Mouse (Mus musculus): ENCODE results near the gene Hist2h2ab. TPM values are rescaled to one million over a fixed set of nuclear protein-coding genes. Genes with fewer than 3 reads are reported as not detected.
A peak's percentile ranks its signal among the peaks of the same experiment; 100 is the strongest.
"Not testable (repeated sequence)": the region's sequence is repeated elsewhere in the genome, so short reads cannot be mapped to it uniquely, and the experiment has no call there.

The Hist2h2ab gene
- polyA plus RNA-seq, 1 experiment: not detected

- H3K4me1 ChIP-seq (ENCODE audit: control insufficient read depth, insufficient read depth, low read length): peaks cover 9% of the 10 kb centered on the region; the same call in 1 of the 2 replicates
- peak overlapping the region; percentile 99 for H3K27ac ChIP-seq (ENCODE audit: insufficient read depth, low read length)
- peak overlapping the region; percentile 7; the same call in 1 of the 2 replicates for H3K4me3 ChIP-seq (ENCODE audit: insufficient read depth, low read length)
- 0 out of 2 replicates have a peak, but pooled peaks have one; percentile 0 for TF ChIP-seq POLR2A (IDR thresholded peaks at IDR 0.05; ENCODE audit: low read depth, low read length)
- TF ChIP-seq CTCF (IDR thresholded peaks at IDR 0.05; ENCODE audit: borderline replicate concordance, insufficient read depth, low read length): no peak
Observed at GRCm38 (mm10) chr3:96264404-96264949, 44.8 kb downstream of the Hist2h2ab start.

DNA sequence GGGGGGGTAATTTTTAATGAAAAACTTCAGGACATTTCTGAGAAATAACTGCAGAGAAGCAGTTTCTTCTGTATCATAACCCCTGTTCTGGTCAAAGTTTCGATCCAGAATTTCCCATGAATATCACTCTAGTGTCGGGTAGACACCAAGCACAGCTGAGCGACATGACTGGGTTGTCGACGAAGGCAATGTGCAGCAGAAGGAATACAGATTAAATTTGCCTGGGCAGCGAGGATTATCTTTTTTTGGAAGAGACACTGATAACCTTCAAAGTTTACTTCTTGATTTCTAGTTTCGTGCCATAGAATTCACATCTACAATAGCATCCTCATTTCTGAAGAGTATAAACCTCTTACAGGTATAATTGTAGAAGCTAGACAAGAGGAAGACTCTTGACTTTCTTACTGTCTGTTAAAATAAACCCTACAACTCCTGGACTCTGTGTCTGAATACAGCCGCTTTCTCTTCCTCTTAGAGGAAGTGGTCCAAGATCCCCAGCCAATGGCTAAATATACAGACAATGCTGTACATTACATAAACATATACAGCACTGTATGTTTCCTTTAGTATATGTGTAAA, 46.6 kb downstream of the Hist2h2ab start:
- no peak overlapping the region for H3K4me3 ChIP-seq (ENCODE audit: insufficient read depth, low read length)
- H3K4me1 ChIP-seq (ENCODE audit: control insufficient read depth, insufficient read depth, low read length): peaks cover 9% of the 10 kb centered on the region; the same call in 1 of the 2 replicates
- no peak overlapping the region for H3K27ac ChIP-seq (ENCODE audit: insufficient read depth, low read length)
- no peak for TF ChIP-seq POLR2A (IDR thresholded peaks at IDR 0.05; ENCODE audit: low read depth, low read length)
- TF ChIP-seq CTCF (IDR thresholded peaks at IDR 0.05; ENCODE audit: borderline replicate concordance, insufficient read depth, low read length): no peak

DNA sequence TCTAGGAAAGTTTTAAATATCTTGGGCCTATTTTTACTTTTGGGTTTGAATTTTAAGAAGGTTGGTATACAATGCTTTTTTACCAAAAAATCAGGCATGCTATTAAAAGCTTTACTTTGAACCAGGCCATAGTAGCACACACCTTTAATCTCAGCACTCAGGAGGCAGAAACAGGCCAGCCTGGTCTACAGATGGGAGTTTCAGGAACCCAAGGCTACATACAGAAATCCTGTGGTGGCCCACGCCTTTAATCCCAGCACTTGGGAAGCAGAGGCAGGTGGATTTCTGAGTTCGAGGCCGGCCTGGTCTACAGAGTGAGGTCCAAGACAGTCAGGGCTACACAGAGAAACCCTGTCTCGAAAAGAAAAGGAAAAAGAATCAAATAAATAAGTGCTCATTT, 47.9 kb downstream of the Hist2h2ab start:
- Histone ChIP-seq H3K4me3 (ENCODE audit: insufficient read depth, low read length) (no peak overlapping the region), H3K27ac (ENCODE audit: insufficient read depth, low read length) (peak overlapping the region; percentile 97), H3K4me1 (ENCODE audit: control insufficient read depth, insufficient read depth, low read length) (peaks cover 5% of the 10 kb centered on the region; the same call in 1 of the 2 replicates)
- TF ChIP-seq POLR2A (IDR thresholded peaks at IDR 0.05; ENCODE audit: low read depth, low read length) (no peak), CTCF (IDR thresholded peaks at IDR 0.05; ENCODE audit: borderline replicate concordance, insufficient read depth, low read length) (no peak)

GRCm38 (mm10) chr3:96268051-96268775, 48.5 kb downstream of the Hist2h2ab start, which contains the start of gene Hist2h3b:
Hist2h3b (plus strand) TSS chr3:96268654.
- Histone ChIP-seq H3K4me3 (ENCODE audit: insufficient read depth, low read length) (peak within 1 kb of the TSS; percentile 53), H3K4me1 (ENCODE audit: control insufficient read depth, insufficient read depth, low read length) (peaks cover 5% of the 10 kb centered on the region; the same call in 1 of the 2 replicates), H3K27ac (ENCODE audit: insufficient read depth, low read length) (peak within 1 kb of the TSS; percentile 97)
- TF ChIP-seq CTCF (IDR thresholded peaks at IDR 0.05; ENCODE audit: borderline replicate concordance, insufficient read depth, low read length) (no peak), POLR2A (IDR thresholded peaks at IDR 0.05; ENCODE audit: low read depth, low read length) (peak; percentile 95)

DNA sequence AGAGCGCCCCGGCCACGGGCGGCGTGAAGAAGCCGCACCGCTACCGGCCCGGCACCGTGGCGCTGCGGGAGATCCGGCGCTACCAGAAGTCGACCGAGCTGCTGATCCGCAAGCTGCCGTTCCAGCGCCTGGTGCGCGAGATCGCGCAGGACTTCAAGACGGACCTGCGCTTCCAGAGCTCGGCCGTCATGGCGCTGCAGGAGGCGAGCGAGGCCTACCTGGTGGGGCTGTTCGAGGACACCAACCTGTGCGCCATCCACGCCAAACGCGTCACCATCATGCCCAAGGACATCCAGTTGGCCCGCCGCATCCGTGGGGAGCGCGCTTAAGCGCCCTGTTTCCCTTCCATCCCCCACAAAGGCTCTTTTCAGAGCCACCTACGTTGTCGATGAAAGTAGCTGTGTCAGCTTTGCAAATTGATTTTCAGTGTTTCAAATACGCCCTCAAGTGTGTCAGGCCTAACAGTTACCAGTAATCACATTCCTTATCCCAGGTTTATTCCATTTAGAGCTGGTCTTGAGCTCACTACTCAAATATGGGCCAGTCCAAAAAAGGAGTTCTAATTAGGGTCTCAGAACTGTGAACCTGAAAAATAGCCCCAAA, 49.2 kb downstream of the Hist2h2ab start:
- peak overlapping the region; percentile 53 for H3K4me3 ChIP-seq (ENCODE audit: insufficient read depth, low read length)

More for the DNA sequence above, 49.2 kb downstream of the Hist2h2ab start:
- TF ChIP-seq POLR2A (IDR thresholded peaks at IDR 0.05; ENCODE audit: low read depth, low read length): peak; percentile 44
- not testable (repeated sequence) for H3K4me1 ChIP-seq (ENCODE audit: control insufficient read depth, insufficient read depth, low read length)
- H3K27ac ChIP-seq (ENCODE audit: insufficient read depth, low read length): peak overlapping the region; percentile 97

Other genes with a start within 250 kb of the Hist2h2ab start
- 53.5 and 57.7 TPM in 2 replicates for gene Plekho1, start 223.9 kb upstream of the Hist2h2ab start, polyA plus RNA-seq (2011; ENCODE audit: insufficient read length, low read depth, missing spikeins)
- gene Vps45, start 161.4 kb upstream of the Hist2h2ab start, polyA plus RNA-seq (2011; ENCODE audit: insufficient read length, low read depth, missing spikeins): 15.5 and 15.6 TPM in 2 replicates
- 26.0 and 30.0 TPM in 2 replicates for gene Otud7b, start 115.3 kb upstream of the Hist2h2ab start, polyA plus RNA-seq (2011; ENCODE audit: insufficient read length, low read depth, missing spikeins)
- gene Mtmr11, start 57.9 kb upstream of the Hist2h2ab start, polyA plus RNA-seq (2011; ENCODE audit: insufficient read length, low read depth, missing spikeins): 41.8 and 52.6 TPM in 2 replicates
- 63.3 and 70.6 TPM in 2 replicates for gene Sf3b4, start 47.5 kb upstream of the Hist2h2ab start, polyA plus RNA-seq (2011; ENCODE audit: insufficient read length, low read depth, missing spikeins)
- gene Sv2a, start 38.7 kb upstream of the Hist2h2ab start, polyA plus RNA-seq (2011; ENCODE audit: insufficient read length, low read depth, missing spikeins): 1.8 and 2.0 TPM in 2 replicates
- gene Bola1, start 156 bp upstream of the Hist2h2ab start, polyA plus RNA-seq (2011; ENCODE audit: insufficient read length, low read depth, missing spikeins): 9.6 and 10.4 TPM in 2 replicates
- 4.4 and 5.3 TPM in 2 replicates for gene Hist2h2ac, start 1.0 kb downstream of the Hist2h2ab start, polyA plus RNA-seq (2011; ENCODE audit: insufficient read length, low read depth, missing spikeins)
- gene Hist2h2be, start 1.3 kb downstream of the Hist2h2ab start, polyA plus RNA-seq (2011; ENCODE audit: insufficient read length, low read depth, missing spikeins): 1.1 and 1.2 TPM in 2 replicates
- 10.0 and 16.5 TPM in 2 replicates for gene Hist2h3c2, start 19.3 kb downstream of the Hist2h2ab start, polyA plus RNA-seq (2011; ENCODE audit: insufficient read length, low read depth, missing spikeins)
- not detected in 2 replicates for gene Hist2h2aa2, start 20.4 kb downstream of the Hist2h2ab start, polyA plus RNA-seq (2011; ENCODE audit: insufficient read length, low read depth, missing spikeins)
- gene Hist2h2aa1, start 25.6 kb downstream of the Hist2h2ab start, polyA plus RNA-seq (2011; ENCODE audit: insufficient read length, low read depth, missing spikeins): 9.2 and 11.1 TPM in 2 replicates
- gene Hist2h3c1, start 26.8 kb downstream of the Hist2h2ab start, polyA plus RNA-seq (2011; ENCODE audit: insufficient read length, low read depth, missing spikeins): not detected in 2 replicates
- gene Hist2h4, start 43.4 kb downstream of the Hist2h2ab start, polyA plus RNA-seq (2011; ENCODE audit: insufficient read length, low read depth, missing spikeins): 2.5 and 3.7 TPM in 2 replicates
- gene Hist2h3b, start 48.8 kb downstream of the Hist2h2ab start, polyA plus RNA-seq (2011; ENCODE audit: insufficient read length, low read depth, missing spikeins): 2.6 and 7.5 TPM in 2 replicates
- gene Hist2h2bb, start 49.9 kb downstream of the Hist2h2ab start, polyA plus RNA-seq (2011; ENCODE audit: insufficient read length, low read depth, missing spikeins): 11.0 and 16.1 TPM in 2 replicates
- 0.61 TPM in 1 of 2 replicates, not detected in the other for gene Fcgr1, start 74.1 kb downstream of the Hist2h2ab start, polyA plus RNA-seq (2011; ENCODE audit: insufficient read length, low read depth, missing spikeins)
- gene BC107364, start 232.4 kb downstream of the Hist2h2ab start, polyA plus RNA-seq (2011; ENCODE audit: insufficient read length, low read depth, missing spikeins): not detected in 2 replicates

All from embryonic fibroblast, embryonic 13.5 days (primary cell).